Mouse (Mus musculus) thymus, adult 2 months (tissue): Measurements from ENCODE around the gene Krtap10-10.

ENCODE experiments used
- CTCF ChIP-seq: fragments of 200-500 bp; IDR thresholded peaks from 2 replicates; pipeline ENCODE4 v1.5.1; 2012; ENCODE audit warnings: mild to moderate bottlenecking, control low read depth, low read length, moderate library complexity, borderline replicate concordance; ENCODE audit not compliant: control insufficient read depth, poor library complexity, insufficient read depth; ENCODE audit errors: extremely low read depth
- POLR2A ChIP-seq: fragments of 200-500 bp; IDR thresholded peaks from 2 replicates; pipeline ENCODE4 v1.6.1; 2012; ENCODE audit warnings: mild to moderate bottlenecking, low read length, control low read depth, moderate library complexity; ENCODE audit not compliant: control insufficient read depth, poor library complexity, insufficient read depth; ENCODE audit errors: extremely low read depth

DNA sequence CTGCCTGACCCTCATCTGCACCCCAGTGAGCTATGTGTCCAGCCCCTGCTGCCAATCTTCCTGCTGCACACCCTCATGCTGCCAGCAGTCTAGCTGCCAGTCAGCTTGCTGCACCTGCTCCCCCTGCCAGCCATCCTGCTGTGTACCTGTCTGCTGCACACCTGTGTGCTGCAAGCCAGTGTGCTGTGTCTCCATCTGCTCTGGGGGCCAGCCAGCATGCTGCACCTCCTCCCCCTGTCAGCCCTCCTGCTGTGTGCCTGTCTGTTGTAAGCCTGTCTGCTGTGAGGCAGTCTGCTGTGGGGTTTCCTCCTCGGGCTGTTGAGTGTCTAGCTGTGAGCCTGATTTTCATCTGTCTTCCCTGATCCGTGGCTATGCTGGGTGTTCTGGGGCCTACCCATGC lies 11.2 kb downstream of the Krtap10-10 start:
- TF ChIP-seq CTCF (no peak), POLR2A (no peak)
